Mouse (Mus musculus) left cerebral cortex, postnatal 36 days (tissue): ENCODE measurements at regions not wholly inside any gene's neighbourhood (a gene's known extent, or its start where the extent isn't known, plus 50 kb on each side); places are given as distances from the start of the nearest gene placed in this dataset.

Experiments used
- DNase-seq, 2 experiments: peaks; one replicate each; pipeline ENCODE4 v3.0.0; 2021 to 2022; ENCODE audit warnings: low spot score in 2 of 2, mixed read lengths in 1 of 2
- intact Hi-C: fragments of 180-260 bp; cut with DNase I; formaldehyde crosslinking; loops from one replicate; pipeline ENCODE4 v1.15.1; 2025

DNA sequence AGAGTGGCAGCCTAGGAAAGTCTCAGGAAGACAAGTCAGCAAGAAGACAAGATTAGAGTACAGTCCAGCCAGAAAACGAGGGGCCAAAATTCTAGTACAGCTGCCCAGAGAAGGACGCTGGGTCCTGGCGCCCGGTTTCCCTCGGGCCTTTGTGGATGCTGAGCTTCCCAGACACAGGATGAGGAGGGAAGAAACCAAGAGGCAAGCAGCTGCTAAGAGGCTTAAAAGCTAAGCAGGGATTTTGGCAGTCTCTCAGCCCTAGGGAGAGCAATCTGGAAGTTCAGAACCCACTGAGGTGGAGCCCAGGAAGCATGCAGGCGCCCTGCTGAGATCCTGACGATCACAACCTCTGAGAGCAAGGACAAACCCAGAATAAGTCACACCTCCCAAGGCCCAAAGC lies 363.1 kb upstream of the Mgmt start:
- no peak for DNase-seq
- intact Hi-C loops = no loop called here

- intact Hi-C loops = no loop called here
- DNase-seq = no peak
Measured at GRCm38 (mm10) chr7:136541876-136542655, 352.3 kb upstream of the Mgmt start.

GRCm38 (mm10) chr7:136542896-136543295 lies 351.5 kb upstream of the Mgmt start:
- intact Hi-C loops = no loop called here
- DNase-seq = no peak

GRCm38 (mm10) chr7:136547837-136548236 lies 346.6 kb upstream of the Mgmt start:
- intact Hi-C loops = no loop called here
- no peak for DNase-seq

- intact Hi-C loops = no loop called here
- no peak for DNase-seq
Measured at GRCm38 (mm10) chr7:136556436-136556835, 338.0 kb upstream of the Mgmt start.

GRCm38 (mm10) chr7:136559536-136559935 lies 334.9 kb upstream of the Mgmt start:
- no peak for DNase-seq
- intact Hi-C loops = no loop called here

GRCm38 (mm10) chr7:136570911-136571310 lies 323.5 kb upstream of the Mgmt start:
- no peak for DNase-seq
- intact Hi-C loops = no loop called here

GRCm38 (mm10) chr7:136581896-136582295 lies 312.5 kb upstream of the Mgmt start:
- DNase-seq = peak in 1 of 2 experiments; percentile 6
- intact Hi-C loops = no loop called here

- DNase-seq = no peak
- intact Hi-C loops = no loop called here
Measured at GRCm38 (mm10) chr7:136584361-136584760, 310.1 kb upstream of the Mgmt start.

GRCm38 (mm10) chr7:136588491-136588890 lies 305.9 kb upstream of the Mgmt start:
- intact Hi-C loops = no loop called here
- no peak for DNase-seq

GRCm38 (mm10) chr7:136590947-136591346 lies 303.5 kb upstream of the Mgmt start:
- intact Hi-C loops = no loop called here
- no peak for DNase-seq

DNA sequence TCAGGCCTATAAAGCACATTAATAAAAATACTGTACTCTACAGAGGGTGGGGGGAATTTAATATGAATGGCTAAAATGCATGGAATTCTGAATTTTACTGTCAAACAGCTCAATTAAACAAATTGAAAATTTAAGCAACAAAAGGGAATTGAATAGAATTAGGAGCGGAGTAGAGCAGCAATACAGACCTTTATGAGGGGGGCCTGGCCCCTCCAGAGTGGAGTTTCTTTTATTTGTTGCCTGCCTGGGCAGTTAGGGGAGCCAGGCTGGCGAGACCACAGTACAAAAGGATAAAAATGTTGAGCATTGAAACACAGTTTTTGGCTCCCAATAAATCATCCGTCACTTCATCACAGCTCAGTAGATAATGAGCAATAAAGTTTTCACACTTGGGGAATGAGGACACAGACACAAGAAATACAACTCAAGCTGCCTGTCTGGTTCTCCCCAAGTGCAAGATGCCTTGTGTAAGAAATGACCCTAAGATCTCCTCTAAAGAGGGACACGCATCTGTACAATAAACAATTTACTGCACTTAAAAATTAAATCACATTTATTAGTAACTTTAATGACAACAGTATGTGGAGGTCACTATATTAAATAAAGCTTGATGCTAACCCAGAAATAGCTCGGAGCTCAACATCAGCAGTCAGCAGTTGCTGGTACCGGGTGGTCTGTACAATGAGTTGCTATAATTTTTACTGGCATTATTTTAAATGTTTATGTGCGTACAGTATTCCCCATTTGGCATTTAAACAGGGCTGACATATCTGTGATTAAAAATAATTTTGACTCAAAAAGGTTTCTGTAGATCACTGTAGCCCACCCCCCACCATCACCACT lies 286.9 kb upstream of the Mgmt start:
- intact Hi-C loops = no loop called here
- DNase-seq = no peak

GRCm38 (mm10) chr7:136613496-136613895 lies 280.9 kb upstream of the Mgmt start:
- intact Hi-C loops = no loop called here
- no peak for DNase-seq

GRCm38 (mm10) chr7:136624496-136624895 lies 269.9 kb upstream of the Mgmt start:
- intact Hi-C loops = no loop called here
- DNase-seq = no peak

DNA sequence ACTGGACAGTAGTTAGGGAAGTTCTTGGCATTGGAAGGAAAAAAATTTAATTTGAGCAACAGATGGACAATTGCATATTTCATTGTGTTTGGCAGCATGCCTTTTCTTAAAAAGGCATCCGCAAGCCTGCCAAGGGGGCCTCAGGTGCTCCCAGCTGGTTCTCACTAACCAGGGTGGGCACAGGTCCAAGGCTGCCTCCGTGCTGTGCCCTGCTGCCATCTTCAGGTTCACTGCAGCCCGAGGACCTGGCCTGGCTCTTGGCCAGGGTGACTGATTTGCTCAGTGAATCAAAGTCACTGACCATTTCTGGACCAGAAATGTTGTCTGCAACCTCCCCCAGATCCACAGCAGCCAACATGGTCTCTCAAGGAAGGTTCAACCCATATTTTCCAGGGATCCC lies 263.3 kb upstream of the Mgmt start:
- intact Hi-C loops = no loop called here
- peak in 1 of 2 experiments; percentile 4 for DNase-seq

GRCm38 (mm10) chr7:136640160-136640559 lies 254.3 kb upstream of the Mgmt start:
- intact Hi-C loops = no loop called here
- no peak for DNase-seq

GRCm38 (mm10) chr7:136640771-136641170 lies 253.6 kb upstream of the Mgmt start:
- intact Hi-C loops = no loop called here
- no peak for DNase-seq

- DNase-seq = no peak
- intact Hi-C loops = no loop called here
Measured at GRCm38 (mm10) chr7:136649796-136650195, 244.6 kb upstream of the Mgmt start.

DNA sequence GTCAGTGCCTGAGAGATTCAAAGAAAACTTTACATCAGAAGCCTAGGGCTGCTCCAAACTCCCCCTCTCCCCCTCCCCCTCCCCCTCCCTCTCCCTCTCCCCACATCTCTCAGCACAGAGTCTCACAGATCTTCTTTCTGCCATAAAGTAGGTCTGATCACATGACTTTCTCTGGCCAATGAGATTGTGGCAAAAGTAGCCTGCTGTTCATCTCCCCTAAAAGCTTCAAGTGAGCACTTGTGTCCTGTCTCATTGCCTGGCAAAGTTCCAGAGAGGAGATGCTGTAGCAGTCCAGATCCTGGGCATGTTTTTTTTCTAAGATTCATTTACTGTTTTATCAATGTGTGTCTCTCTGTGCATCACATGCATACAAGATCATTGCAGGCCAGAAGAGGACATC lies 234.5 kb upstream of the Mgmt start:
- intact Hi-C loops = no loop called here
- DNase-seq = no peak

GRCm38 (mm10) chr7:136660401-136660800 lies 234.0 kb upstream of the Mgmt start:
- DNase-seq = no peak
- intact Hi-C loops = no loop called here
